Mouse (Mus musculus): Measurements from ENCODE around the gene Gm33815. TPM values are rescaled to one million over a fixed set of nuclear protein-coding genes. Genes with fewer than 3 reads are reported as not detected.
"Not testable (repeated sequence)": the region's sequence is repeated elsewhere in the genome, so short reads cannot be mapped to it uniquely, and the experiment has no call there.

The Gm33815 gene
- total RNA-seq (2021) (not detected), polyA plus RNA-seq (2012; rRNA removed) (not detected in 2 replicates)
- long read RNA-seq, result 0 reads

- H3K27ac ChIP-seq; H3K4me1 ChIP-seq (ENCODE audit: control insufficient read depth, insufficient read depth, low read length); H3K4me3 ChIP-seq; H3K36me3 ChIP-seq (ENCODE audit: control insufficient read depth, insufficient read depth, low read length); H3K79me2 ChIP-seq (replicated peaks; ENCODE audit: control insufficient read depth, insufficient read depth, low read length); H3K27me3 ChIP-seq (ENCODE audit: control insufficient read depth, insufficient read depth, low read length); intact Hi-C loops (cut with DNase I); H3K9ac ChIP-seq (ENCODE audit: low read depth, low read length); DNase-seq: not testable (repeated sequence)
- no CpG with 5 or more reads among the region's 1 CpGs for WGBS
Measured at GRCm38 (mm10) chrY:69320832-69321231, at the start of gene Gm33815. Gene Gm33815 (plus strand): TSS chrY:69321132.
